Mouse (Mus musculus) thymus, adult 2 months (tissue): ENCODE data around the gene Pih1d1. TPM values are rescaled to one million over a fixed set of nuclear protein-coding genes. Genes with fewer than 3 reads are reported as not detected.

Source experiments
- DNase-seq: peaks from one replicate; pipeline ENCODE4 v3.0.0; 2021
- H3K27ac ChIP-seq: fragments of 200-500 bp; 2 replicates; pipeline ENCODE4 v1.5.1; 2012; ENCODE audit warnings: low read length, control low read depth; ENCODE audit not compliant: control insufficient read depth, insufficient read depth
- H3K27me3 ChIP-seq: fragments of 200-500 bp; 2 replicates; pipeline ENCODE4 v1.6.1; 2012; ENCODE audit warnings: mild to moderate bottlenecking, low read length, moderate library complexity, mixed read lengths; ENCODE audit not compliant: control insufficient read depth, insufficient read depth
- H3K36me3 ChIP-seq: fragments of 200-500 bp; 2 replicates; pipeline ENCODE4 v1.6.1; 2012; ENCODE audit warnings: mild to moderate bottlenecking, low read length, moderate library complexity; ENCODE audit not compliant: control insufficient read depth, insufficient read depth
- H3K4me1 ChIP-seq: fragments of 200-500 bp; replicated peaks from 2 replicates; pipeline ENCODE4 v1.6.1; 2012; ENCODE audit warnings: low read length; ENCODE audit not compliant: control insufficient read depth, insufficient read depth
- H3K4me3 ChIP-seq: fragments of 200-500 bp; 2 replicates; pipeline ENCODE4 v1.5.1; 2012; ENCODE audit warnings: mild to moderate bottlenecking, low read length, control low read depth, moderate library complexity; ENCODE audit not compliant: control insufficient read depth, insufficient read depth
- CTCF ChIP-seq: fragments of 200-500 bp; IDR thresholded peaks from 2 replicates; pipeline ENCODE4 v1.5.1; 2012; ENCODE audit warnings: mild to moderate bottlenecking, control low read depth, low read length, moderate library complexity, borderline replicate concordance; ENCODE audit not compliant: control insufficient read depth, poor library complexity, insufficient read depth; ENCODE audit errors: extremely low read depth
- POLR2A ChIP-seq: fragments of 200-500 bp; IDR thresholded peaks from 2 replicates; pipeline ENCODE4 v1.6.1; 2012; ENCODE audit warnings: mild to moderate bottlenecking, low read length, control low read depth, moderate library complexity; ENCODE audit not compliant: control insufficient read depth, poor library complexity, insufficient read depth; ENCODE audit errors: extremely low read depth
- WGBS: fragments of 180-500 bp; shearing (Covaris S2); methylation state at CpG from one replicate; pipeline ENCODE4 v1.1.7; 2018; 5-methylcytosine and 5-hydroxymethylcytosine counted together
- polyA plus RNA-seq: library from polyadenylated mRNA; depleted of rRNA; stranded (reverse); fragments of >200 nt; gene quantifications from 2 replicates; pipeline ENCODE4 v1.2.3, GENCODE M21; 2012

The Pih1d1 gene
- polyA plus RNA-seq, 1 experiment, result 78.7 TPM

GRCm38 (mm10) chr7:45164833-45165232 lies 10.7 kb downstream of the Pih1d1 start:
- TF ChIP-seq POLR2A, result no peak
- TF ChIP-seq CTCF, result no peak
- no peak overlapping the region for H3K4me3 ChIP-seq
- no peaks in the 10 kb centered on the region for H3K36me3 ChIP-seq
- H3K4me1 ChIP-seq, result peaks cover 7% of the 10 kb centered on the region
- 80% methylated on average over 5 of the region's 5 CpGs for WGBS
- peaks cover 25% of the 10 kb centered on the region for H3K27me3 ChIP-seq
- DNase-seq, result no peak
- H3K27ac ChIP-seq, result no peak overlapping the region

GRCm38 (mm10) chr7:45165701-45166100 lies 11.6 kb downstream of the Pih1d1 start:
- Histone ChIP-seq H3K4me3 (no peak overlapping the region), H3K36me3 (no peaks in the 10 kb centered on the region), H3K27me3 (peaks cover 25% of the 10 kb centered on the region), H3K4me1 (peaks cover 7% of the 10 kb centered on the region), H3K27ac (no peak overlapping the region)
- DNase-seq, result no peak
- TF ChIP-seq CTCF, result no peak
- no peak for TF ChIP-seq POLR2A
- WGBS, result 84% methylated on average over 11 of the region's 11 CpGs

GRCm38 (mm10) chr7:45166950-45167401 lies 12.9 kb downstream of the Pih1d1 start:
- peaks cover 25% of the 10 kb centered on the region for H3K27me3 ChIP-seq
- TF ChIP-seq POLR2A (no peak), CTCF (no peak)
- WGBS, result 43% methylated on average over 10 of the region's 10 CpGs

GRCm38 (mm10) chr7:45167761-45168445 lies 13.8 kb downstream of the Pih1d1 start:
- 18% methylated on average over 19 of the region's 19 CpGs for WGBS
- peaks cover 25% of the 10 kb centered on the region for H3K27me3 ChIP-seq
- H3K27ac ChIP-seq, result no peak overlapping the region

More at GRCm38 (mm10) chr7:45166950-45167401, 12.9 kb downstream of the Pih1d1 start:
- DNase-seq, result no peak
- Histone ChIP-seq H3K36me3 (no peaks in the 10 kb centered on the region), H3K4me1 (peaks cover 4% of the 10 kb centered on the region; the same call in 1 of the 2 replicates), H3K27ac (no peak overlapping the region), H3K4me3 (no peak overlapping the region)

DNA sequence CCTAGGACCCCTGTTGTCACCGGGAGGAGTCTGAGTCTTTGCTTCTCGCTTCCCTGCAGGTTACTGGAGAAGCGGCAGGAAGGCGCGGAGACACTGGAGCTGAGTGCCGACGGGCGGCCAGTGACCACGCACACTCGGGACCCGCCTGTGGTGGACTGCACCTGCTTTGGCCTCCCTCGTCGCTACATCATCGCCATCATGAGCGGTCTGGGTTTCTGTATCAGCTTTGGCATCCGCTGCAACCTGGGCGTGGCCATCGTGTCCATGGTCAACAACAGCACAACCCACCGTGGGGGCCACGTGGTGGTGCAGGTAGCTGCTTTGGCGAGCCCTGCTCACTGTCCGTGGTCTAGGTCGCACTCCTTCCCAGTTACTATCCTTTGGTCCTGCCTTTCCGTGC lies 14.6 kb downstream of the Pih1d1 start:
- Histone ChIP-seq H3K27me3 (peaks cover 23% of the 10 kb centered on the region), H3K27ac (no peak overlapping the region), H3K4me1 (no peaks in the 10 kb centered on the region; the same call in 1 of the 2 replicates), H3K36me3 (no peaks in the 10 kb centered on the region), H3K4me3 (no peak overlapping the region)
- 22% methylated on average over 24 of the region's 24 CpGs for WGBS
- TF ChIP-seq POLR2A (no peak), CTCF (no peak)
- DNase-seq, result no peak

More at GRCm38 (mm10) chr7:45167761-45168445, 13.8 kb downstream of the Pih1d1 start:
- TF ChIP-seq POLR2A (no peak), CTCF (no peak)
- DNase-seq, result no peak
- Histone ChIP-seq H3K4me3 (no peak overlapping the region), H3K4me1 (no peaks in the 10 kb centered on the region; the same call in 1 of the 2 replicates), H3K36me3 (no peaks in the 10 kb centered on the region)

DNA sequence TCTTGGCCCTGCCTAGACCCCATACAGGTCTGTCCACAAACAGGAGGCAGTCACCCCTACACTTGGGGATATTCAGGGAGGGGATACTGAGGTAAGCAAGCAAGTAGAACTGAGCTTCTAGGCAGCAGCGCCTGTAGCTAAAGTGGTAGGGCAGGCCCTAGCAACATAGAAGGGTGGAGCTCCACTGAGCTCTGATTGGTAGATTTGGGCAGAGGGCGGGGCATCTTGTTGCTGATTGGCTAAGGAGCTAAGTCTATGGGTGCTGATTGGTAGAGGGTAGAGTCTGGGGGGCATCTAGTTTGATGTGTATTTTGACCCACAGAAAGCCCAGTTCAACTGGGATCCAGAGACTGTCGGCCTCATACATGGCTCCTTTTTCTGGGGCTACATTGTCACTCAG lies 15.4 kb downstream of the Pih1d1 start:
- H3K36me3 ChIP-seq, result no peaks in the 10 kb centered on the region
- DNase-seq, result no peak
- H3K27me3 ChIP-seq, result peaks cover 17% of the 10 kb centered on the region; the same call in 1 of the 2 replicates
- TF ChIP-seq CTCF (no peak), POLR2A (no peak)
- WGBS, result 99% methylated on average over 3 of the region's 3 CpGs
- H3K27ac ChIP-seq, result no peak overlapping the region
- no peaks in the 10 kb centered on the region for H3K4me1 ChIP-seq
- H3K4me3 ChIP-seq, result no peak overlapping the region
